Mouse (Mus musculus): ENCODE data around the gene Eif5a2. TPM values are rescaled to one million over a fixed set of nuclear protein-coding genes. Genes with fewer than 3 reads are reported as not detected.

Gene Eif5a2
- polyA plus RNA-seq (2015; fragmentation: Nextera tagmentation; extraction: Ambion mirVana), result 5.6 and 6.3 TPM in 2 replicates

GRCm38 (mm10) chr3:28780994-28781393 lies at the start of gene Eif5a2:
Gene Eif5a2 (plus strand): TSS chr3:28781276.
- ATAC-seq (ENCODE audit: insufficient number of reproducible peaks, low FRiP score, low TSS enrichment, low read depth), result peak; percentile 98
- peak within 1 kb of the TSS; percentile 58 for H3K9ac ChIP-seq

DNA sequence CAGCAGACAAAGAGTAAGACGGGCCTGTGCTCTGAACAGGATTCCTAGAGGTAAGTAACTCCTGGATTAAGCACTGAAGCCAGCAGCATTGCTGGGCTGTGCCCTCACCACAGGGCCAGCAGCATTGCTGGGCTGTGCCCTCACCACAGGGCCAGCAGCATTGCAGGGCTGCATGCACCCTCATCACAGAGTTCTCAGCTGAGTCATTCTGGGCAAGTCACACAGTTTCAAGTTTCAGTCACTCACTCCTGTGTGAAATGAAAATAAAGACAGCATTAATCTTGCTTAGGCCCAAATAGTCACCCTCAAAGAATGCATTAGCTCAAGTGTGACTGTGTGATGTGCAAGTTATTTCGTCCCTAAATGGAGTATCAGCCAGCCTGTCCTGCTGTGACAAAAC lies 46.4 kb upstream of the Eif5a2 start:
- no peaks in the 10 kb centered on the region for H3K27me3 ChIP-seq
- no peak overlapping the region for H3K4me2 ChIP-seq (replicated peaks)
- no peaks in the 10 kb centered on the region for H3K36me3 ChIP-seq
- H3K9ac ChIP-seq, result no peak overlapping the region
- no peak overlapping the region for H3K4me3 ChIP-seq (replicated peaks)
- no peak overlapping the region for H3K27ac ChIP-seq (replicated peaks)
- H3K4me1 ChIP-seq, result no peaks in the 10 kb centered on the region
- WGBS, result 67% methylated on average over 2 of the region's 2 CpGs
- no peak for ATAC-seq (ENCODE audit: insufficient number of reproducible peaks, low FRiP score, low TSS enrichment, low read depth)
- no peaks in the 10 kb centered on the region for H3K9me3 ChIP-seq (replicated peaks)

More at GRCm38 (mm10) chr3:28780994-28781393, at the start of gene Eif5a2:
- H3K4me1 ChIP-seq, result peaks cover 6% of the 10 kb centered on the region
- H3K36me3 ChIP-seq, result no peaks in the 10 kb centered on the region
- H3K27me3 ChIP-seq, result no peaks in the 10 kb centered on the region
- H3K4me2 ChIP-seq (replicated peaks), result peak within 1 kb of the TSS; percentile 98
- peak within 1 kb of the TSS; percentile 74 for H3K4me3 ChIP-seq (replicated peaks)
- no peaks in the 10 kb centered on the region for H3K9me3 ChIP-seq (replicated peaks)
- no peak within 1 kb of the TSS for H3K27ac ChIP-seq (replicated peaks)
- WGBS, result 2% methylated on average over 42 of the region's 46 CpGs

DNA sequence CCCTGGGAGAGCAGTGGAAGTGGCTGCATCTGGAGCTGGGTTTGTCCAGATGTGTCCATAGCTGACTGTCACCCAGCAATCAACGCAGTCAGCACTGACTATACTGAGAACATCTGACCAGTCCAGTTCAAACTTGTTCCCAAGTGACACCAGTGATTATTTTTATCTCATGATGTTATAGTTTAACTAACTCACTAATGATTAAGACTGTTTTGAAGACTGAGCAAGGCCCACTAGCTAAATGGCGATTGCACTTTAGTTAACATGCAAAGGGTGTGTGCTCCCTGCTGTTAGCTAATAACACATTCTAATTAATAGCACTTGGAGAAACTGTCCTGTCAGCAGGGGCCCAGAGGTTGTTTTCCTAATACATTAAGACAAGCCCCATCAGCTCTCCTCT lies 44.1 kb upstream of the Eif5a2 start:
- no peaks in the 10 kb centered on the region for H3K27me3 ChIP-seq
- H3K9me3 ChIP-seq (replicated peaks), result no peaks in the 10 kb centered on the region
- no peaks in the 10 kb centered on the region for H3K4me1 ChIP-seq
- no peak overlapping the region for H3K27ac ChIP-seq (replicated peaks)
- no peaks in the 10 kb centered on the region for H3K36me3 ChIP-seq
- no peak overlapping the region for H3K4me2 ChIP-seq (replicated peaks)
- WGBS, result 36% methylated on average over 2 of the region's 2 CpGs
- no peak for ATAC-seq (ENCODE audit: insufficient number of reproducible peaks, low FRiP score, low TSS enrichment, low read depth)
- no peak overlapping the region for H3K4me3 ChIP-seq (replicated peaks)
- no peak overlapping the region for H3K9ac ChIP-seq

GRCm38 (mm10) chr3:28740353-28740752 lies 40.7 kb upstream of the Eif5a2 start:
- 35% methylated on average over 6 of the region's 6 CpGs for WGBS
- Histone ChIP-seq H3K4me3 (replicated peaks) (no peak overlapping the region), H3K4me2 (replicated peaks) (no peak overlapping the region), H3K4me1 (no peaks in the 10 kb centered on the region), H3K36me3 (no peaks in the 10 kb centered on the region), H3K27me3 (no peaks in the 10 kb centered on the region), H3K27ac (replicated peaks) (no peak overlapping the region), H3K9ac (no peak overlapping the region), H3K9me3 (replicated peaks) (no peaks in the 10 kb centered on the region)
- ATAC-seq (ENCODE audit: insufficient number of reproducible peaks, low FRiP score, low TSS enrichment, low read depth), result no peak

DNA sequence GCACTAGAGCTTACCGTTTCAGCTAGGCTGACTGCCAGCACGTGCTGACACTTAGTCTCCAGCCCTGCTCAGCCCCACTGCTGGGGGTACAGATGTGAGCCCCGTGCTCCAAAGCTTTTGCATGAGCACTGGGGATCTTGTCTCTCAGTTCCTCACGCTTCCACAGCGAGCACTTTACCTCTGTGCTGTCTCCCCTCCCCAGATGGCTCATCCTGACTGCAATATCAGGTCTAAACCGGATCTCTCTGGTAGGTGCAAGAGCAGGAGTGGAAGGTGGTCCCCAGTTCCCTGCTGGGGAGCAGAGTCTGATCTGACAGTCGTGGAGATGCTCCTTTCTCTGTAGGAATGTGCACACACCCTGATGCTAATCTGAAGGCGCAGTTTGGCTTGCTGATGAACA lies 37.8 kb upstream of the Eif5a2 start:
- 42% methylated on average over 8 of the region's 8 CpGs for WGBS

DNA sequence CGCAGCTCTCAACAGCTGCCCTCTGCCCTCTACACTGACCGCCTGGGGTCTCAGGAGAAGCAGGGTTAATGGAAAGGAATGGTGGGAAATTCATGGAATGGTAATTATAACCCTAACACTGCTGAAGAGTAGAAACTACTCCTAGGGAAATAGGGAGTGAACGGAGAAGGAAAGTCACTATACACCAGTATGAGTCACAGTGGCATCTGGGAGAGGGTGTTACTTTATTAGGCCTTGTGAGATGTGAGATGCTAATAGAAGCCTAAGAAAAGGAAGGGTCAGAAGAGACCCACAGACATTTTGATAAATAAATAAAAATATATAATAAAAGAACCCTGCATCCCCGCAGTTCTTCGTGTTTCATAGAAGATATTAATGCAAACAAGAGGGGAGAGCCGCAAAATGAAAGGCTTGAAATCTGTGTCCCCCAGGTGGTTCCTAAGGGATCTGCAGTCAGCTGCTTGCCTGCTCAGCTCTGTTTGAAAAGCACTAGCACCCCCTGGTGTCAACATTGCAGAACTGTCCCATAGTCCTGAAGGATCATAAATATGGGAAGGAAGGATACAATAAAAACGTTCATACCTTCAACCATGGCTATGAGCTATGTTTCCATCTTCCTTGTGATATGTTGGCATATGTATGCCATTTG lies 35.1 kb upstream of the Eif5a2 start:
- Histone ChIP-seq H3K4me3 (replicated peaks) (no peak overlapping the region), H3K27ac (replicated peaks) (no peak overlapping the region), H3K4me1 (no peaks in the 10 kb centered on the region), H3K9ac (no peak overlapping the region), H3K36me3 (no peaks in the 10 kb centered on the region), H3K4me2 (replicated peaks) (no peak overlapping the region), H3K27me3 (no peaks in the 10 kb centered on the region), H3K9me3 (replicated peaks) (no peaks in the 10 kb centered on the region)
- 29% methylated on average over 7 of the region's 7 CpGs for WGBS
- ATAC-seq (ENCODE audit: insufficient number of reproducible peaks, low FRiP score, low TSS enrichment, low read depth), result peak; percentile 54; the same call in 1 of the 2 replicates

More for the DNA sequence above, 37.8 kb upstream of the Eif5a2 start:
- Histone ChIP-seq H3K9ac (no peak overlapping the region), H3K9me3 (replicated peaks) (no peaks in the 10 kb centered on the region), H3K4me1 (no peaks in the 10 kb centered on the region), H3K36me3 (no peaks in the 10 kb centered on the region), H3K4me2 (replicated peaks) (no peak overlapping the region), H3K27ac (replicated peaks) (no peak overlapping the region), H3K27me3 (no peaks in the 10 kb centered on the region), H3K4me3 (replicated peaks) (no peak overlapping the region)
- no peak for ATAC-seq (ENCODE audit: insufficient number of reproducible peaks, low FRiP score, low TSS enrichment, low read depth)

- 93% methylated on average over 3 of the region's 3 CpGs for WGBS
- Histone ChIP-seq H3K4me1 (no peaks in the 10 kb centered on the region), H3K9ac (no peak overlapping the region), H3K4me2 (replicated peaks) (no peak overlapping the region), H3K27me3 (no peaks in the 10 kb centered on the region), H3K27ac (replicated peaks) (no peak overlapping the region), H3K9me3 (replicated peaks) (no peaks in the 10 kb centered on the region), H3K36me3 (no peaks in the 10 kb centered on the region), H3K4me3 (replicated peaks) (no peak overlapping the region)
- ATAC-seq (ENCODE audit: insufficient number of reproducible peaks, low FRiP score, low TSS enrichment, low read depth), result no peak
These were observed 32.9 kb upstream of the Eif5a2 start for GRCm38 (mm10) chr3:28748151-28748550.

DNA sequence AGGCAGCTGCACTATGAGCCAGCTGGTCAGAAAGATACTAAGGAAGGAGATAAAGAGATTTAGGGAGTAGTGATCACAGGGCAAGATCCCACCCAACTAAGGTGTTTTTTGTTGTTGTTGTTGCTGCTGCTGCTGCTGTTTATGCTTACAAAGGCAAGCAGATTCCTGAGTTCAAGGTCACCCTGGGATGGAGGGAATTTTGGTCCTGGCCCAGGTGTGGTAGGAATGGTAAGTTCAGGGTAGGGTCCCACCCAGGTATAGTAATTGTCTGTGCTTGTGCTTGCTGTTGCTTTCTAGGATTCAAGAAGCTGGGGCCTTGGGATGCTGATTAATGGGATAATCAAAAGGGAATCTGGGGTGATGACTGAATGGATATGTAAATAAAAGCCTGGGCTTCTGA lies 32.1 kb upstream of the Eif5a2 start:
- H3K9ac ChIP-seq, result no peak overlapping the region
- H3K4me2 ChIP-seq (replicated peaks), result no peak overlapping the region
- H3K9me3 ChIP-seq (replicated peaks), result no peaks in the 10 kb centered on the region
- ATAC-seq (ENCODE audit: insufficient number of reproducible peaks, low FRiP score, low TSS enrichment, low read depth), result no peak
- no peak overlapping the region for H3K4me3 ChIP-seq (replicated peaks)
- no peaks in the 10 kb centered on the region for H3K27me3 ChIP-seq
- H3K4me1 ChIP-seq, result no peaks in the 10 kb centered on the region
- no peaks in the 10 kb centered on the region for H3K36me3 ChIP-seq
- H3K27ac ChIP-seq (replicated peaks), result no peak overlapping the region

DNA sequence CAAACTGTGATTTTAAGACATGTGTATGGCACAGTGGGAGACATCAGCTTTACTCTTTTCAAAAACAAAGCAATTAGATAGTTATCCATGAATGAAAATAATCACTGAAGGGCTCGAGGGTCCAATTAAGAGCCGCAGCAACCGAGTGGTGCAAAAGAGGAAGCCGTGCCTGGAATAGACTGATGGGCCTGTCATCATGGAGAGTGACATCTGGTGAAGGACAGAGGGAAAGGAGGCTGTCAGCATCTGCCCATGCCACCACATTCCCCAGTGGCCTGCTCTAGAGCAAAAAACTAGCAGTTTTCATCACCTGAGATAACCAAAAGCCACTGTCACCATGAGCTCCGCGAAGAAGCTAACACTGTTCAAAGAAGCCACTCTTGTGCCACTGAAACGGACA lies 25.6 kb upstream of the Eif5a2 start:
- no peak overlapping the region for H3K4me3 ChIP-seq (replicated peaks)
- WGBS, result 57% methylated on average over 7 of the region's 7 CpGs

GRCm38 (mm10) chr3:28761225-28761789 lies 19.8 kb upstream of the Eif5a2 start:
- H3K9me3 ChIP-seq (replicated peaks), result no peaks in the 10 kb centered on the region
- WGBS, result 57% methylated on average over 8 of the region's 8 CpGs
- no peaks in the 10 kb centered on the region for H3K4me1 ChIP-seq
- no peak overlapping the region for H3K4me3 ChIP-seq (replicated peaks)
- no peak overlapping the region for H3K9ac ChIP-seq
- no peak overlapping the region for H3K27ac ChIP-seq (replicated peaks)
- ATAC-seq (ENCODE audit: insufficient number of reproducible peaks, low FRiP score, low TSS enrichment, low read depth), result no peak
- H3K36me3 ChIP-seq, result no peaks in the 10 kb centered on the region
- H3K4me2 ChIP-seq (replicated peaks), result no peak overlapping the region
- H3K27me3 ChIP-seq, result no peaks in the 10 kb centered on the region

More for the DNA sequence above, 25.6 kb upstream of the Eif5a2 start:
- no peak overlapping the region for H3K27ac ChIP-seq (replicated peaks)
- H3K27me3 ChIP-seq, result no peaks in the 10 kb centered on the region
- ATAC-seq (ENCODE audit: insufficient number of reproducible peaks, low FRiP score, low TSS enrichment, low read depth), result no peak
- no peak overlapping the region for H3K9ac ChIP-seq
- no peaks in the 10 kb centered on the region for H3K4me1 ChIP-seq
- H3K4me2 ChIP-seq (replicated peaks), result no peak overlapping the region
- H3K9me3 ChIP-seq (replicated peaks), result no peaks in the 10 kb centered on the region
- no peaks in the 10 kb centered on the region for H3K36me3 ChIP-seq

DNA sequence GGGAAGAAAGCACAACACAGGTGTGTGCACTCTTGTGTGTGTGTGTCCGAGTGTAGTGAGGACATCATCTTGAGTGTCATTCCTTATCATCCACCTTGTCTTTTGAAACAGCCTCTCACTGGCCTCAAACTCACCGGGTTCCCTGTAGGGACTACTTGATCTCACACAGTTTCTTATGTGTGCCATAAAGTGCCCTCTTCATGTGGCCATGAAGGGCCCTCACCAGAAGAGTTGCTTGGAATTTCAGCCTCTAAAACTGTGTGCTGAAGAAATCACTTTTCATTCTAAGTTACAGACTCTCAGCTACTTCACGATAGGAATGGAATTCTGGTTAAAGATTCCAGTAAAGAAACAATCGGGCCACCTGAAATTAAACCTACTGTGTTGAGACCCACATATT lies 14.1 kb upstream of the Eif5a2 start:
- Histone ChIP-seq H3K27me3 (no peaks in the 10 kb centered on the region), H3K27ac (replicated peaks) (no peak overlapping the region), H3K9me3 (replicated peaks) (no peaks in the 10 kb centered on the region), H3K4me3 (replicated peaks) (no peak overlapping the region), H3K4me1 (no peaks in the 10 kb centered on the region), H3K4me2 (replicated peaks) (no peak overlapping the region), H3K9ac (no peak overlapping the region), H3K36me3 (no peaks in the 10 kb centered on the region)
- no peak for ATAC-seq (ENCODE audit: insufficient number of reproducible peaks, low FRiP score, low TSS enrichment, low read depth)
- WGBS, result 84% methylated on average over 4 of the region's 4 CpGs

- H3K9ac ChIP-seq, result no peak overlapping the region
- WGBS, result 64% methylated on average over 3 of the region's 3 CpGs
- no peak for ATAC-seq (ENCODE audit: insufficient number of reproducible peaks, low FRiP score, low TSS enrichment, low read depth)
- no peaks in the 10 kb centered on the region for H3K36me3 ChIP-seq
- no peak overlapping the region for H3K4me3 ChIP-seq (replicated peaks)
- H3K27ac ChIP-seq (replicated peaks), result no peak overlapping the region
- H3K4me1 ChIP-seq, result no peaks in the 10 kb centered on the region
- H3K4me2 ChIP-seq (replicated peaks), result no peak overlapping the region
- no peaks in the 10 kb centered on the region for H3K9me3 ChIP-seq (replicated peaks)
- no peaks in the 10 kb centered on the region for H3K27me3 ChIP-seq
These were observed 12.9 kb upstream of the Eif5a2 start for GRCm38 (mm10) chr3:28768222-28768621.
